Mouse (Mus musculus) heart, postnatal 4 days (tissue): Measurements from ENCODE around the gene Zbtb18. TPM values are rescaled to one million over a fixed set of nuclear protein-coding genes. Genes with fewer than 3 reads are reported as not detected.

Experiments
- DNase-seq: peaks from one replicate; pipeline ENCODE4 v3.0.0; 2021
- total RNA-seq, 2 experiments: library from RNA; stranded (reverse); gene quantifications; 2 replicates each; pipeline ENCODE4 v1.2.3; 2021

Gene Zbtb18
- total RNA-seq, 2 experiments from 2014 or later, result 44.2 to 49.7 TPM

- no peak for DNase-seq
Measured at GRCm38 (mm10) chr1:177484280-177484679, 42.1 kb downstream of the Zbtb18 start.

GRCm38 (mm10) chr1:177484680-177485079 lies 42.5 kb downstream of the Zbtb18 start:
- no peak for DNase-seq

GRCm38 (mm10) chr1:177489844-177490243 lies 47.7 kb downstream of the Zbtb18 start:
- DNase-seq, result no peak

- no peak for DNase-seq
Measured at GRCm38 (mm10) chr1:177490808-177491207, 48.7 kb downstream of the Zbtb18 start.

GRCm38 (mm10) chr1:177491280-177491679 lies 49.1 kb downstream of the Zbtb18 start:
- DNase-seq, result no peak

GRCm38 (mm10) chr1:177494306-177494705 lies 52.2 kb downstream of the Zbtb18 start:
- no peak for DNase-seq

- no peak for DNase-seq
Measured at GRCm38 (mm10) chr1:177494913-177495542, 52.9 kb downstream of the Zbtb18 start.

Other genes starting within 250 kb of the Zbtb18 start
- gene Akt3, start 184.1 kb upstream of the Zbtb18 start, total RNA-seq, result 10 to 100 TPM; 33.3 to 34.4 TPM